Mouse (Mus musculus) kidney, postnatal 0 days (tissue): ENCODE measurements at regions not wholly inside any gene's neighbourhood (a gene's known extent, or its start where the extent isn't known, plus 50 kb on each side); places are given as distances from the start of the nearest gene placed in this dataset.
A peak's percentile ranks its signal among the peaks of the same experiment; 100 is the strongest.

ENCODE experiments used
- ATAC-seq: fragments of 200-750 bp; cut with Nextera tagmentation; replicated peaks from 2 replicates; pipeline ENCODE4 v1.8.0; 2017; ENCODE audit warnings: low read depth, moderate number of reproducible peaks, moderate TSS enrichment, moderate library complexity; ENCODE audit not compliant: low FRiP score
- DNase-seq: peaks from one replicate; pipeline ENCODE4 v3.0.0-alpha.2; 2016; ENCODE audit warnings: low spot score
- H3K27ac ChIP-seq: fragments of 300-500 bp; sonication (generic); 2 replicates; pipeline ENCODE4 v1.5.1; 2014; ENCODE audit warnings: mild to moderate bottlenecking
- H3K27me3 ChIP-seq: fragments of 300-500 bp; sonication (generic); 2 replicates; pipeline ENCODE4 v1.6.1; 2014; ENCODE audit warnings: low read length, mixed read lengths; ENCODE audit not compliant: insufficient read depth
- H3K36me3 ChIP-seq: fragments of 300-500 bp; sonication (generic); 2 replicates; pipeline ENCODE4 v1.6.1; 2014; ENCODE audit warnings: low read length, mixed read lengths; ENCODE audit not compliant: insufficient read depth
- H3K4me1 ChIP-seq: fragments of 300-500 bp; sonication (generic); replicated peaks from 2 replicates; pipeline ENCODE4 v1.6.1; 2014; ENCODE audit warnings: antibody characterized with exemption, low read length, mixed read lengths; ENCODE audit not compliant: insufficient read depth
- H3K4me2 ChIP-seq: fragments of 300-500 bp; sonication (generic); 2 replicates; pipeline ENCODE4 v1.6.1; 2014; ENCODE audit warnings: mild to moderate bottlenecking, low read length, moderate library complexity, mixed read lengths
- H3K4me3 ChIP-seq: fragments of 300-500 bp; sonication (generic); replicated peaks from 2 replicates; pipeline ENCODE4 v1.5.1; 2014; ENCODE audit warnings: low read depth, low read length
- H3K9ac ChIP-seq: fragments of 300-500 bp; sonication (generic); 2 replicates; pipeline ENCODE4 v1.6.1; 2014; ENCODE audit warnings: low read depth, low read length
- H3K9me3 ChIP-seq: fragments of 300-500 bp; sonication (generic); replicated peaks from 2 replicates; pipeline ENCODE4 v1.6.1; 2016; ENCODE audit warnings: low read length, inconsistent platforms, mixed read lengths
- CTCF ChIP-seq: IDR thresholded peaks from 2 replicates; pipeline ENCODE4 v1.5.1; 2016; ENCODE audit warnings: antibody characterized with exemption, low read depth, mild to moderate bottlenecking, moderate library complexity
- WGBS: fragments of 180-500 bp; shearing (Covaris S2); extraction: QIAGEN DNeasy Blood & Tissue Kit; methylation state at CpG from one replicate; pipeline ENCODE4 v1.1.7; 2014; 5-methylcytosine and 5-hydroxymethylcytosine counted together

DNA sequence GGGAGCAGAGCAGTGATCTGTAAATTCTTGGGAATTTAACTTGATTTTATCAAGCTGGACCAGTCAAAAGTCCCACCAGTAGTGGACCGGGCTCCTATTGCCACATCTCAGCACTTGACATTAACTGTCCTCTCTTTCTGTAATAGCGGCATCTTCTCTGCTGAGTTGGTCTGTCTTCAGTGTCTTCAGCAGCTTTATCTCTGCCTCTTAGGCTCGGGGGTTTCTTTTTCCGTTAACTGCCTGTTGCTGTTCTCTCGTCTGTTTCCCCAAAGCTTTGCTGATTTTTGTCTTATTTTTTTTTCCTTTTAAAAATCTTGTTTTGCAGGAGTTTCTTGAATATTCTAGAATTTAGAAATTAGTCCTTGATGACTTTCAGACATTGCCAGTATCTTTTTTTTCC is 113.3 kb upstream of the Kit start:
- Histone ChIP-seq H3K4me1 (no peaks in the 10 kb centered on the region), H3K9ac (no peak overlapping the region), H3K36me3 (no peaks in the 10 kb centered on the region), H3K27me3 (no peaks in the 10 kb centered on the region), H3K27ac (no peak overlapping the region), H3K9me3 (no peaks in the 10 kb centered on the region), H3K4me3 (no peak overlapping the region), H3K4me2 (no peak overlapping the region)
- ATAC-seq, result no peak
- TF ChIP-seq CTCF, result no peak
- DNase-seq, result no peak
- 77% methylated on average over 5 of the region's 5 CpGs for WGBS

DNA sequence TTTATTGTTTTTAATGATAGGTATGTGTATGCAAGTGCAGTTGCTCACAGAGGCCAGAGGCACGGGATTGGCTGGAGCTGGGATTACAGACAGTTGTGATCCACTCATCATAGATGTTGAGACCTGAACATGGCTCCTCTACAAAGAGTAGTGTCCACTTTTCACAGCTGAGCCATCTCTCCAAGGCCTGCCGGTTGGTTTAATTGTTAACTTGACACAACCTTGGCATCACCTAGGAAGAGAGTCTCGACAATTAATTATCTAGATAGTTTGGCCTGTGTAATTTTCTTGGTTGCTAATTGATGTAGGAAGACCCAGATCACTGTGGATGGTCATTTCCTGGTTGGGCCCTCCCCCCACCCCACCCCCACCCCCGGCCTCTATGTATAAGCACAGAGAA is 111.1 kb upstream of the Kit start:
- Histone ChIP-seq H3K27ac (no peak overlapping the region), H3K9ac (no peak overlapping the region), H3K9me3 (no peaks in the 10 kb centered on the region), H3K4me2 (no peak overlapping the region), H3K4me1 (no peaks in the 10 kb centered on the region), H3K27me3 (no peaks in the 10 kb centered on the region), H3K4me3 (no peak overlapping the region), H3K36me3 (no peaks in the 10 kb centered on the region)
- WGBS, result 73% methylated on average over 4 of the region's 4 CpGs
- ATAC-seq (no peak), DNase-seq (no peak)
- no peak for TF ChIP-seq CTCF

DNA sequence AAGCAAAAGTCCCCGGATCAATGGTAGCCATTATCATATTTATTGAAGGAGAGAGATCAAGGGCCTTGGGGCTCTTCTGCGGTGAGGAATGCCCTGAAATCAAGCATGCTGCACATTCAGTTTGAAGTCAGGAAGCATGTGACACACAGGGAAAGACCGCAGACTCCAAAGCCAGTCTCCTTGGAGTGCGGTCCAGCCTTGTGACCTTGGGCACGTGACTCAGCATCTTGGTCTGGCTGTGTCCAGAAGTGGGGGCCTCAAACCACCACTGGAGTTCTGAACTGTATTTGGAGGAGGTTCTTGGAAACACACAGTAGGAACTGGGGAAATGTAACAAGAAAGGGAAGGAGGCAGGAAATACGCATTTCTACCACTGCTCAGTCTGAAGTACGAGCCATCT is 109.0 kb upstream of the Kit start:
- DNase-seq (no peak), ATAC-seq (no peak)
- no peak overlapping the region for H3K4me3 ChIP-seq
- no peaks in the 10 kb centered on the region for H3K27me3 ChIP-seq
- no peaks in the 10 kb centered on the region for H3K4me1 ChIP-seq
- no peak overlapping the region for H3K4me2 ChIP-seq
- H3K36me3 ChIP-seq, result no peaks in the 10 kb centered on the region
- no peaks in the 10 kb centered on the region for H3K9me3 ChIP-seq
- 75% methylated on average over 7 of the region's 7 CpGs for WGBS
- TF ChIP-seq CTCF, result no peak
- no peak overlapping the region for H3K9ac ChIP-seq
- H3K27ac ChIP-seq, result no peak overlapping the region

DNA sequence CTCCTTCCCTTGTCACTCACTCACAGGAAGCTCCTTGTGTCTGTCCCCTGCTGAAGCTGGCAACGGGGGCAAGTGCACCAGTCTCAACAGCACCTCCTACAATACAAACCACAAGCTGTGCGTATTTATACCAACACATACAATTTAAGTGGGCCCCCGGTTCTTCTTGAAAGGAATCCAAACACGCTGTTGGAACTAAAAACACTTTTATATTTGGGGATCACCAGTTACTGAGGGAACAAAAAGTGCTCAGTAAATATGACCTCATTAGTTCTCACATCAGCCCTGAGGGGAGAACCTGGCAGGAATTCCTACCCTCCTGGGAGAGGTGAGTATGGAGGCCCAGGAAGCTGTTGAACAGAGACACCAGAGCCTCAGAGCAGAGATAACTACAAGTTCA is 107.8 kb upstream of the Kit start:
- Histone ChIP-seq H3K36me3 (no peaks in the 10 kb centered on the region), H3K4me2 (no peak overlapping the region), H3K4me3 (no peak overlapping the region), H3K27ac (no peak overlapping the region), H3K9ac (no peak overlapping the region), H3K9me3 (no peaks in the 10 kb centered on the region), H3K27me3 (no peaks in the 10 kb centered on the region), H3K4me1 (no peaks in the 10 kb centered on the region)
- no peak for ATAC-seq
- TF ChIP-seq CTCF, result no peak
- WGBS, result 84% methylated on average over 4 of the region's 4 CpGs
- no peak for DNase-seq

DNA sequence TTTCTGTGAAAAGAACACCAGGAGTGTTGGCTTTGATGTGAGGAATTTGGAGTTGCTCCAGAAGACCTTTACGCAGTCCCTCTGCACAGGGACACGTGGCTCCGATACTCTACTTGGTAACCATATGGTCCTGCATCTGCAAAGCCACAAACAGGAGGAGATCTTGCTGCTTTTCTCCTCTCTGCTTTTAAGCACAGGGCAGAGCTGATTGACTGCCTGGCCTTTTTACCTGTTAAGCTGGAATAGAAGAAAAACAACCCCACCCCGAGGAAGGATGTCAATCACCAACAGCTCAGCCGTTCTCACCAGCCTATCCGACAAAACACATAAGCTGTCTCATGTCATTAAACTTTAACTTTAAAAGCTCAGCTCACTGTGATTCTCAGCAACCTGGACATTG is 106.8 kb upstream of the Kit start:
- Histone ChIP-seq H3K27me3 (no peaks in the 10 kb centered on the region), H3K27ac (no peak overlapping the region), H3K4me2 (no peak overlapping the region), H3K4me3 (no peak overlapping the region), H3K4me1 (no peaks in the 10 kb centered on the region), H3K9me3 (no peaks in the 10 kb centered on the region), H3K9ac (no peak overlapping the region), H3K36me3 (no peaks in the 10 kb centered on the region)
- TF ChIP-seq CTCF, result no peak
- no peak for ATAC-seq
- 24% methylated on average over 6 of the region's 6 CpGs for WGBS
- peak; percentile 34 for DNase-seq

DNA sequence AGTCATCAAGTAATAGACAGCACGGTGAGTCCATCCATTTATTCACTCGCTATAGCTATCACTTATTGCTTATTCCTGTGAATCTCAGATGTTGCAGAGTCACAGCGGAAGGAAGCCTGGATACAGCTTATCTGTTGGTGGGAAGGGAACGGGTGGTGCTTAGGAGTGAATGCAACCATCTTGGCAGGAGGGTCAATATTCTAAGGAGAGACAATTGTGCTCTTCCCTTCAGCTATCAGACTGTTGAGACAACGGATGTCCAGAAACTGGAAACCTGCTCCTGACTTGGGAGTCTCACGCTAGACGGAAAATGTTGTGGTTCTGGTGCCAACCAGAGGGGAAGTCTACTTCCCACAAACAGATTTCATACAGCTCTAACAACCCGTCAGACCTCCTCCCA is 103.7 kb upstream of the Kit start:
- no peak for DNase-seq
- Histone ChIP-seq H3K36me3 (no peaks in the 10 kb centered on the region), H3K27me3 (no peaks in the 10 kb centered on the region), H3K4me1 (no peaks in the 10 kb centered on the region), H3K9ac (no peak overlapping the region), H3K4me2 (no peak overlapping the region), H3K9me3 (no peaks in the 10 kb centered on the region), H3K27ac (no peak overlapping the region), H3K4me3 (no peak overlapping the region)
- ATAC-seq, result no peak
- 89% methylated on average over 8 of the region's 8 CpGs for WGBS
- TF ChIP-seq CTCF, result no peak

DNA sequence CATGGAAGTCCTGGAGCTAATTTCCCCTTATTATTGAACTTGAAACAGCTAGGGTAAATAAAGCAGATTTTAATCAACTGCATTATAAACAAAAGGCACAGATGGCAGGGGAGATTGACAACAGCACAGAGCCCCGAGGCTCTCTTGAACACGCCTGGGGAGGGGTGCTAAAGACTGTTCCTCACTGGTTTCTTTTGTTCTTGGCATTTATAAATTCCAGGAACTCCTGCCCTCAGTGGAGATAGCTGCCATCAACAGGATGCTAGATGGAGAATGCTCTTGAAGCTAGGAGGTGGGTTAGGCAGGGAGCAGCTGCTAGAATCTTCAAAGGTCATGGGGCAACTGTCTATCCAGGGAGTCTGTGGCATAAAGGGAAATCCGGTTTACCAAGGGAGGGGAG is 102.2 kb upstream of the Kit start:
- no peak for DNase-seq
- H3K9me3 ChIP-seq, result no peaks in the 10 kb centered on the region
- no peak overlapping the region for H3K27ac ChIP-seq
- TF ChIP-seq CTCF, result no peak
- H3K4me1 ChIP-seq, result no peaks in the 10 kb centered on the region
- no peak overlapping the region for H3K9ac ChIP-seq
- no peak overlapping the region for H3K4me3 ChIP-seq
- no peak overlapping the region for H3K4me2 ChIP-seq
- WGBS, result 51% methylated on average over 3 of the region's 3 CpGs
- no peaks in the 10 kb centered on the region for H3K36me3 ChIP-seq
- H3K27me3 ChIP-seq, result no peaks in the 10 kb centered on the region
- no peak for ATAC-seq
